Comparison of ENCODE assay signal across 26 mouse cellular contexts in genomic region chrX:77410812-77411211, GRCm38 (mm10).
DNase-seq lines count a peak whose midpoint lies in the region; ATAC-seq and TF ChIP-seq lines count a peak whose summit lies in the region.
"Had no signal": no experiment of that assay in that cellular context is flagged by ENCODE, and none has a peak within 500 bp of the region (broad histone marks: within the 10 kb centered on the region; RNA-seq: fewer than 3 reads in every experiment).

No protein-coding gene starts in this region.

- H3K4me3 ChIP-seq in kidney, embryonic 14.5 days (ENCODE audit: low read length), result no peak overlapping the region
- no peak overlapping the region for H3K4me3 ChIP-seq in stomach, postnatal 0 days (ENCODE audit: low read depth, low read length)
- H3K4me3 ChIP-seq: embryonic facial prominence, embryonic 15.5 days; heart, adult 2 months; heart, embryonic 12.5 days; hindbrain, embryonic 12.5 days had no signal

- H3K9ac ChIP-seq in kidney, embryonic 14.5 days (ENCODE audit: low read depth, low read length), result no peak overlapping the region
- H3K9ac ChIP-seq in stomach, postnatal 0 days (ENCODE audit: low read length), result no peak overlapping the region
- H3K9ac ChIP-seq: embryonic facial prominence, embryonic 15.5 days; forebrain, postnatal 0 days; heart, embryonic 12.5 days; hindbrain, embryonic 12.5 days had no signal

- peak; percentile 23 for DNase-seq in kidney, adult 9 months
- peak; percentile 24 for DNase-seq in lung, postnatal 36 days
- no peak for DNase-seq in lung, postnatal 4 days
- DNase-seq in adipocyte (ENCODE audit: low spot score), result peak; percentile 70
- DNase-seq in skeletal muscle tissue, adult 2 months (ENCODE audit: low read depth, low spot score), result peak; percentile 24
- DNase-seq in stomach, postnatal 0 days (ENCODE audit: low spot score), result no peak
- DNase-seq in right cerebral cortex, postnatal 4 days, result no peak
- DNase-seq: adrenal gland, adult 2 months; adrenal gland, postnatal 25 days; B cell, adult 2 months; cerebellum, adult 11 months; cerebellum, adult 8-10 months; cerebellum, postnatal 14 days; embryo, embryonic 11 days; forebrain, postnatal 0 days; gastrocnemius, postnatal 14 days; heart, adult 2 months had no signal

- ATAC-seq in kidney, embryonic 14.5 days (ENCODE audit: low FRiP score, low TSS enrichment), result no peak
- no peak for ATAC-seq in stomach, postnatal 0 days (ENCODE audit: low FRiP score, low TSS enrichment)
- ATAC-seq: activated CD4-positive, CD25-positive, alpha-beta regulatory T cell, adult 4 months; CD4-positive, CD25-positive, alpha-beta regulatory T cell, adult 4 months; forebrain, postnatal 0 days; hindbrain, postnatal 0 days; Patski had no signal

- no peaks in the 10 kb centered on the region for H3K4me1 ChIP-seq in kidney, embryonic 14.5 days (ENCODE audit: control insufficient read depth, insufficient read depth, low read length)
- no peaks in the 10 kb centered on the region for H3K4me1 ChIP-seq in stomach, postnatal 0 days (replicated peaks; ENCODE audit: control insufficient read depth, insufficient read depth)
- H3K4me1 ChIP-seq: embryonic facial prominence, embryonic 15.5 days; heart, embryonic 12.5 days; hindbrain, embryonic 12.5 days had no signal

- no peak overlapping the region for H3K4me2 ChIP-seq in kidney, embryonic 14.5 days (replicated peaks; ENCODE audit: low read depth, low read length)
- H3K4me2 ChIP-seq in stomach, postnatal 0 days (replicated peaks; ENCODE audit: low read depth), result no peak overlapping the region
- H3K4me2 ChIP-seq: embryonic facial prominence, embryonic 15.5 days; heart, embryonic 12.5 days; hindbrain, embryonic 12.5 days had no signal

- H3K36me3 ChIP-seq in kidney, embryonic 14.5 days (ENCODE audit: control insufficient read depth, insufficient read depth, low read length), result no peaks in the 10 kb centered on the region
- H3K36me3 ChIP-seq in stomach, postnatal 0 days (ENCODE audit: control insufficient read depth, insufficient read depth, low read length), result no peaks in the 10 kb centered on the region
- H3K36me3 ChIP-seq: embryonic facial prominence, embryonic 15.5 days; G1E; heart, embryonic 12.5 days; hindbrain, embryonic 12.5 days had no signal

- no peak overlapping the region for H3K27ac ChIP-seq in kidney, embryonic 14.5 days (ENCODE audit: low read depth, low read length)
- no peak overlapping the region for H3K27ac ChIP-seq in stomach, postnatal 0 days (replicated peaks)
- H3K27ac ChIP-seq: embryonic facial prominence, embryonic 15.5 days; heart, adult 2 months; hindbrain, embryonic 12.5 days; hindbrain, postnatal 0 days had no signal

- H3K27me3 ChIP-seq in kidney, embryonic 14.5 days (ENCODE audit: control insufficient read depth, insufficient read depth, low read length), result no peaks in the 10 kb centered on the region
- no peaks in the 10 kb centered on the region for H3K27me3 ChIP-seq in stomach, postnatal 0 days (ENCODE audit: control insufficient read depth, insufficient read depth, low read length)
- H3K27me3 ChIP-seq: embryonic facial prominence, embryonic 15.5 days; heart, embryonic 12.5 days; hindbrain, embryonic 12.5 days had no signal

- H3K9me3 ChIP-seq in kidney, embryonic 14.5 days (ENCODE audit: control insufficient read depth, low read length), result no peaks in the 10 kb centered on the region
- no peaks in the 10 kb centered on the region for H3K9me3 ChIP-seq in stomach, postnatal 0 days (ENCODE audit: control insufficient read depth, low read length)
- H3K9me3 ChIP-seq: embryonic facial prominence, embryonic 15.5 days; G1E; heart, embryonic 12.5 days; hindbrain, embryonic 12.5 days had no signal

- no peak for TF ChIP-seq EP300 in stomach, postnatal 0 days (optimal IDR thresholded peaks at IDR 0.05)

- no peak for TF ChIP-seq CTCF in stomach, postnatal 0 days (IDR thresholded peaks at IDR 0.05; ENCODE audit: low read depth)

Comparison
In these comparisons a context has a peak if more than half of its experiments do, and no peak if none do; other contexts are left out.
1. DNase-seq: peak in kidney, adult 9 months (single experiment), lung, postnatal 36 days (single experiment), adipocyte (single experiment) and skeletal muscle tissue, adult 2 months (single experiment); none in lung, postnatal 4 days (0 of 2), stomach, postnatal 0 days (single experiment) and right cerebral cortex, postnatal 4 days (single experiment).